In genomic region chr17:10583301-10583700, GRCm38 (mm10) we compare ENCODE assay signal across 17 mouse cellular contexts.
"Had no signal": no experiment of that assay in that cellular context is flagged by ENCODE, and none has a peak within 500 bp of the region (broad histone marks: within the 10 kb centered on the region; RNA-seq: fewer than 3 reads in every experiment).

No protein-coding gene starts in this region.

- ATAC-seq: midbrain, embryonic 16.5 days had no signal

- H3K36me3 ChIP-seq: midbrain, embryonic 10.5 days; midbrain, embryonic 12.5 days; neural tube, embryonic 13.5 days; neural tube, embryonic 15.5 days; stomach, embryonic 15.5 days had no signal

- H3K27me3 ChIP-seq: midbrain, embryonic 12.5 days; neural tube, embryonic 13.5 days; neural tube, embryonic 15.5 days; stomach, embryonic 15.5 days had no signal

- H3K4me2 ChIP-seq: lung, embryonic 14.5 days; midbrain, embryonic 12.5 days; neural tube, embryonic 13.5 days; neural tube, embryonic 15.5 days; stomach, embryonic 15.5 days had no signal

- H3K9ac ChIP-seq: lung, embryonic 14.5 days; midbrain, embryonic 12.5 days; neural tube, embryonic 13.5 days; neural tube, embryonic 15.5 days; stomach, embryonic 15.5 days had no signal

- H3K4me3 ChIP-seq: midbrain, embryonic 10.5 days; midbrain, embryonic 12.5 days; myocyte; neural tube, embryonic 13.5 days; neural tube, embryonic 15.5 days; stomach, embryonic 15.5 days had no signal

- H3K27ac ChIP-seq: midbrain, embryonic 10.5 days; midbrain, embryonic 12.5 days; neural tube, embryonic 13.5 days; neural tube, embryonic 15.5 days; stomach, embryonic 15.5 days; stomach, postnatal 0 days had no signal

- H3K9me3 ChIP-seq: midbrain, embryonic 10.5 days; midbrain, embryonic 12.5 days; neural tube, embryonic 13.5 days; neural tube, embryonic 15.5 days; stomach, embryonic 15.5 days had no signal

- DNase-seq: lung, adult 18-20 months; lung, embryonic 14.5 days; lung, postnatal 10 days; lung, postnatal 4 days; midbrain, embryonic 14.5 days; right cerebral cortex, postnatal 14 days; thymus, adult 2 months; thymus, postnatal 25 days; thymus, postnatal 4 days had no signal

- H3K4me1 ChIP-seq: midbrain, embryonic 12.5 days; stomach, embryonic 15.5 days had no signal
